Mouse (Mus musculus) midbrain, embryonic 11.5 days (tissue): ENCODE results near the gene Rars. TPM values are rescaled to one million over a fixed set of nuclear protein-coding genes. Genes with fewer than 3 reads are reported as not detected.
A peak's percentile ranks its signal among the peaks of the same experiment; 100 is the strongest.

Source experiments
- ATAC-seq: fragments of 200-750 bp; cut with Nextera tagmentation; 2 replicates; pipeline ENCODE4 v1.8.0; 2017; ENCODE audit warnings: moderate TSS enrichment, moderate library complexity; ENCODE audit not compliant: low FRiP score
- DNase-seq: peaks from one replicate; pipeline ENCODE4 v3.0.0; 2015; ENCODE audit warnings: low spot score; ENCODE audit errors: missing footprints
- H3K27ac ChIP-seq: fragments of 300-500 bp; sonication (generic); 2 replicates; pipeline ENCODE4 v1.5.1; 2014; ENCODE audit warnings: low read depth, low read length
- H3K27me3 ChIP-seq: fragments of 300-500 bp; sonication (generic); 2 replicates; pipeline ENCODE4 v1.6.1; 2014; ENCODE audit warnings: mild to moderate bottlenecking, low read length, moderate library complexity, mixed read lengths; ENCODE audit not compliant: control insufficient read depth, insufficient read depth
- H3K36me3 ChIP-seq: fragments of 300-500 bp; sonication (generic); 2 replicates; pipeline ENCODE4 v1.6.1; 2014; ENCODE audit warnings: mild to moderate bottlenecking, low read length, moderate library complexity, mixed read lengths; ENCODE audit not compliant: control insufficient read depth, insufficient read depth
- H3K4me1 ChIP-seq: fragments of 300-500 bp; sonication (generic); 2 replicates; pipeline ENCODE4 v1.6.1; 2014; ENCODE audit warnings: low read length; ENCODE audit not compliant: control insufficient read depth, insufficient read depth
- H3K4me2 ChIP-seq: fragments of 300-500 bp; sonication (generic); 2 replicates; pipeline ENCODE4 v1.6.1; 2014; ENCODE audit warnings: mild to moderate bottlenecking, moderate library complexity
- H3K4me3 ChIP-seq: fragments of 300-500 bp; sonication (generic); 2 replicates; pipeline ENCODE4 v1.5.1; 2014; ENCODE audit warnings: low read depth, low read length
- H3K9ac ChIP-seq: fragments of 300-500 bp; sonication (generic); 2 replicates; pipeline ENCODE4 v1.6.1; 2014; ENCODE audit warnings: low read length
- H3K9me3 ChIP-seq: fragments of 300-500 bp; sonication (generic); 2 replicates; pipeline ENCODE4 v1.6.1; 2016; ENCODE audit warnings: low read length; ENCODE audit not compliant: control insufficient read depth
- WGBS: fragments of 180-500 bp; shearing (Covaris S2); extraction: QIAGEN DNeasy Blood & Tissue Kit; methylation state at CpG from one replicate; pipeline ENCODE4 v1.1.7; 2014; 5-methylcytosine and 5-hydroxymethylcytosine counted together
- microRNA counts: library from miRNA; unstranded; fragments of <30 nt; microRNA quantifications from one replicate; lab custom pipeline; 2015
- microRNA-seq: library from miRNA; unstranded; fragments of <30 nt; microRNA quantifications from one replicate; pipeline ENCODE4, GENCODE M21; 2017
- polyA plus RNA-seq: library from polyadenylated mRNA; unstranded; fragments of >200 nt; fragmentation: Nextera tagmentation; extraction: Ambion mirVana; gene quantifications from 2 replicates; pipeline ENCODE4 v1.2.1, GENCODE M21; 2014

The Rars gene
- polyA plus RNA-seq, 1 experiment from 2014 or later = 116 TPM

DNA sequence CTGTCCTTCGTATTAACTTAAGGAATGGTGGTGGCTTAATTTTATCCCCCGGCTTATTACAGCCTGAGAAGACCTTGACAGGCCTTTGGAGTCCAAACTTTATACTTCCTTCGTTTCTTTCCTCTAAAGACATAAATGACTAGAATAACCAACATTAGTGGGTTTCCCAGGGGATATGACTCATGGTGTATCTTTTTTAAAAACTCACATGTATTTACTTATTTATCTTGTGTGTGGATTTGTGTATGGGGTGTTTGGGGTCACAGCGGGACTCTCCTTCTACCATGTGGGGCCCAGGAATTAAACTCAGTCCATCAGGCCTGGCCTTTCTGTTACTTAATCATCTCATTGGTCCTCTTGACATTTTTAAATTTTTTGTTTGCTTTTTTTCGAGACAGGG lies 67.5 kb downstream of the Rars start:
- WGBS = 90% methylated on average over 5 of the region's 5 CpGs
- DNase-seq = no peak
- Histone ChIP-seq H3K4me3 (no peak overlapping the region), H3K27ac (no peak overlapping the region), H3K9ac (no peak overlapping the region), H3K4me2 (no peak overlapping the region), H3K9me3 (no peaks in the 10 kb centered on the region), H3K4me1 (peaks cover 9% of the 10 kb centered on the region), H3K27me3 (no peaks in the 10 kb centered on the region), H3K36me3 (no peaks in the 10 kb centered on the region)
- ATAC-seq = no peak

DNA sequence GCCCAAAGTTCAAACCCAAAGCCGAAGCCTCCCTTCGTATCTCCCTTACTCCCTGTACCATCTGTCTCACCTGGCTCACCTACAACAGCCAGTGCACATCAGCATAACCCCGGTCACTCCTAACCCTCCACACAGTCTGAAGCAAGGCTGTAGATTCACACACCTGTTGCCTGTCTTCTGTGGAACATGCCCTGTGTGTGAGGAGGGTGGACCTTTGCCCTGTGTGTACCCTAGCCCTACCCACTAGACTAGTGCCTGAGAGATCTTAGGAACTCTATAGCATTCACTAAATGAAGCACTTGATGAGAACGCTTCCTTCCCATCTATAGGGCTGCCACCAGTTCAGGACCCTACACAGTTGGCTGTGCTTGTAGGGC lies 73.7 kb downstream of the Rars start:
- Histone ChIP-seq H3K9me3 (no peaks in the 10 kb centered on the region), H3K36me3 (no peaks in the 10 kb centered on the region), H3K9ac (no peak overlapping the region), H3K4me3 (no peak overlapping the region), H3K27ac (no peak overlapping the region), H3K27me3 (no peaks in the 10 kb centered on the region), H3K4me1 (no peaks in the 10 kb centered on the region), H3K4me2 (no peak overlapping the region)
- ATAC-seq (no peak), DNase-seq (no peak)
- WGBS = 84% methylated on average over 4 of the region's 4 CpGs

DNA sequence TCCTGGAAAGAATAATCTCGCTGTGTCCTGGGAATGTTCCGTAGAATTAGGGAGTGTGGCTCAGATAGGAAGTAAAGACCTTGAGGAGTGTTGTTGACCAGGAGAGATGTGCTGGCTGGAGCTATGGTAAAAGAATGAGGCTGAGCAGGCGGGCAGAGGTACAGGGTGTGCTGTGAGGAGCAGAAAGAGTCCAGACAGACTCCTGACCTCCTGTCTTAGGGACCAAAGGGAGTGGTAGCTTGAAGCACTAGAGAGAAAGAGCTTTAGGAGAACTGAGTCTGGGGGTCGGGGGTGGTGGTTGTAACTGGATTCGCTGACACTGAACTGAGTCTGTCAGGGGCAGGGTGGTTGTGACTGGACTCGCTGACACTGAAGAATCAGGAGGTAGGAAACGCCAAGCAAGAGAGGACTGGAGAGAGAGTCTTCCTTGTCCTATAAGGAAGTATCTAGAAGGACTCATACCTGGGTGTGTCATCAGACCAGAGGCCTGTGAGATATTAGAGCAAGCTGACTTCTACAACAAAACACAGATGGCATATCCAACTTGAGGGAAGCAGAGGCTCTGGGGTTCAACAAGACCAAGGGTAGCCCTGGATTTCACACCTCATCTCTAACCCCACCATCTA lies 74.2 kb downstream of the Rars start:
- Histone ChIP-seq H3K9me3 (no peaks in the 10 kb centered on the region), H3K9ac (no peak overlapping the region), H3K4me2 (no peak overlapping the region), H3K27me3 (no peaks in the 10 kb centered on the region), H3K4me1 (no peaks in the 10 kb centered on the region), H3K27ac (no peak overlapping the region), H3K36me3 (no peaks in the 10 kb centered on the region), H3K4me3 (no peak overlapping the region)
- WGBS = 90% methylated on average over 7 of the region's 7 CpGs
- no peak for DNase-seq
- ATAC-seq = no peak

MicroRNA genes within 50 kb of the gene (microRNA counts, 519-probe panel; counts per million panel counts)
- microRNA mmu-miR-103 (lab: Ali Mortazavi, UCI) = 6,893 counts per million, percentile 91 among the panel's probes with 10 or more counts

Small RNA genes lying within 50 kb of the gene (microRNA-seq; reads per million reads assigned to microRNA genes)
- gene Mir103-1 = 3.4 reads per million, percentile 16 among the genes with 10 or more reads in this experiment

Other genes starting within 250 kb of the Rars start
- 25.3 and 28.1 TPM in 2 replicates for gene Pank3, start 65.0 kb downstream of the Rars start, polyA plus RNA-seq
- 2.6 and 3.8 TPM in 2 replicates for gene Fbll1, start 35.6 kb downstream of the Rars start, polyA plus RNA-seq
- 6.4 and 8.5 TPM in 2 replicates for gene Wwc1, start 146.0 kb upstream of the Rars start, polyA plus RNA-seq